Mouse (Mus musculus) liver, embryonic 14.5 days (tissue): ENCODE results near the gene Sez6l. TPM values are rescaled to one million over a fixed set of nuclear protein-coding genes. Genes with fewer than 3 reads are reported as not detected.

ENCODE experiments used
- ATAC-seq: fragments of 200-750 bp; cut with Nextera tagmentation; 2 replicates; pipeline ENCODE4 v1.8.0; 2017; ENCODE audit warnings: moderate number of reproducible peaks, mild to moderate bottlenecking, moderate library complexity; ENCODE audit not compliant: insufficient read depth
- DNase-seq, 3 experiments: peaks; one replicate each; pipeline ENCODE4 v3.0.0-alpha.2; 2012 to 2013; ENCODE audit warnings: low read depth in 3 of 3, low spot score in 3 of 3
- H3K27ac ChIP-seq: fragments of 300-500 bp; sonication (generic); 2 replicates; pipeline ENCODE4 v1.5.1; 2014; ENCODE audit warnings: moderate library complexity, mild to moderate bottlenecking, control low read depth, inconsistent platforms
- H3K27me3 ChIP-seq: fragments of 300-500 bp; sonication (generic); 2 replicates; pipeline ENCODE4 v1.6.1; 2014; ENCODE audit warnings: mild to moderate bottlenecking, low read length, moderate library complexity; ENCODE audit not compliant: control insufficient read depth, insufficient read depth
- H3K36me3 ChIP-seq: fragments of 300-500 bp; sonication (generic); replicated peaks from 2 replicates; pipeline ENCODE4 v1.6.1; 2014; ENCODE audit warnings: low read depth; ENCODE audit not compliant: control insufficient read depth, insufficient read depth
- H3K4me1 ChIP-seq, 2 experiments: fragments of 200-500 bp in 1 of 2; fragments of 300-500 bp in 1 of 2; sonication (generic) in 1 of 2; replicated peaks; 2 replicates each; pipeline ENCODE4 v1.6.1; 2012 to 2014; ENCODE audit warnings: antibody characterized with exemption in 1 of 2, inconsistent platforms in 1 of 2, low read length in 1 of 2; ENCODE audit not compliant: control insufficient read depth in 2 of 2, insufficient read depth in 2 of 2
- H3K4me2 ChIP-seq: fragments of 300-500 bp; sonication (generic); 2 replicates; pipeline ENCODE4 v1.6.1; 2014; ENCODE audit warnings: low read depth, mild to moderate bottlenecking, control low read depth, moderate library complexity
- H3K4me3 ChIP-seq, 2 experiments: fragments of 200-500 bp in 1 of 2; fragments of 300-500 bp in 1 of 2; sonication (generic) in 1 of 2; 2 replicates each; pipeline ENCODE4 v1.5.1; 2012 to 2014; ENCODE audit warnings: low read depth in 2 of 2, low read length in 2 of 2, mild to moderate bottlenecking in 2 of 2, control low read depth in 1 of 2, inconsistent platforms in 1 of 2, moderate library complexity in 1 of 2; ENCODE audit not compliant: insufficient read depth in 1 of 2
- H3K9ac ChIP-seq: fragments of 300-500 bp; sonication (generic); replicated peaks from 2 replicates; pipeline ENCODE4 v1.6.1; 2014; ENCODE audit warnings: mild to moderate bottlenecking, control low read depth, moderate library complexity
- H3K9me3 ChIP-seq: fragments of 300-500 bp; sonication (generic); 2 replicates; pipeline ENCODE4 v1.6.1; 2016; ENCODE audit warnings: low read length, mixed read lengths; ENCODE audit not compliant: control insufficient read depth
- CTCF ChIP-seq: IDR thresholded peaks from 2 replicates; pipeline ENCODE4 v1.5.1; 2016; ENCODE audit warnings: antibody characterized with exemption, low read depth, control low read depth
- EP300 ChIP-seq: IDR thresholded peaks from 2 replicates; pipeline ENCODE4 v1.6.1; 2016; ENCODE audit warnings: antibody characterized with exemption, low read depth
- WGBS: fragments of 180-500 bp; shearing (Covaris S2); extraction: QIAGEN DNeasy Blood & Tissue Kit; methylation state at CpG from one replicate; pipeline ENCODE4 v1.1.7; 2014; ENCODE audit not compliant: insufficient replicate concordance; 5-methylcytosine and 5-hydroxymethylcytosine counted together
- polyA plus RNA-seq, 2 experiments: library from polyadenylated mRNA; depleted of rRNA in 1 of 2; stranded (reverse) in 1 of 2; unstranded in 1 of 2; fragments of >200 nt; fragmentation: Nextera tagmentation in 1 of 2; extraction: Ambion mirVana in 1 of 2; gene quantifications; 2 replicates each; pipeline versions ENCODE4 v1.2.1 to v1.2.3; 2012 to 2014

Sez6l gene
- polyA plus RNA-seq, 2 experiments, result 0.03 TPM; not detected in 1

DNA sequence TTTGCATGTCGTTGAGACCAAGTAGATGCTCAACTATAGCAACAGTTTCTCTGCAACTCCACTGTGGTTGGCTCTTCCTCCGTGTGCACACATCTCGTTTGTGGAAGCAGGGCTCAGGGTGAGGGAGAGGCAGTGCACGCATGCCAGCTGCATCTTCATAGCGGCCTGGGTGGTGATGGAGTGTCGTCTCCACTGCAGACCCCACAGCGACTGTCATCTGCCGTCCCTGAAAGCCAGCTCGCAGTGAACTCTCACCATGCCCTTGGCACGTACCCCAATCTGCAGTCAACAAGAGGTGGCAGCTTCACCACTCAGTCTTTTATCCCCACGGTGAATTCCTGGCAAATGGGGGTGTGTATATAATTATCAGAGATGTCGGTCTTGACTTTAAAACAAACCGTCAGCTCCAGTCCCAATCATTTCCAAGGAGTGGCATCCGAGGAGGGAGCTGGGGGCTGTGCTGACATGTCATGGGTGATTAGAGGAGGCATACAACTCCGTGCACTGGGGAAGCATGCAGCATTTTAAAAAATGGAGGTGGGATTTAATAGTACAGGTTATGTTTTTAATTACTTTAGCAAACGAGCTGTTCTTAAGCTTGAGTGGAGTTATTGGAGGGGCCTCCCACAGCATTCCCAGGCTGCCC lies 40.7 kb upstream of the Sez6l start:
- TF ChIP-seq CTCF, result no peak
- no peak for TF ChIP-seq EP300
- H3K9ac ChIP-seq, result no peak overlapping the region
- ATAC-seq, result no peak
- H3K9me3 ChIP-seq, result no peaks in the 10 kb centered on the region
- H3K4me1 ChIP-seq, result no peaks in the 10 kb centered on the region
- H3K27me3 ChIP-seq, result no peaks in the 10 kb centered on the region
- H3K36me3 ChIP-seq, result no peaks in the 10 kb centered on the region
- no peak overlapping the region for H3K4me3 ChIP-seq
- WGBS, result 74% methylated on average over 16 of the region's 16 CpGs
- no peak for DNase-seq
- H3K27ac ChIP-seq, result no peak overlapping the region
- H3K4me2 ChIP-seq, result no peak overlapping the region

DNA sequence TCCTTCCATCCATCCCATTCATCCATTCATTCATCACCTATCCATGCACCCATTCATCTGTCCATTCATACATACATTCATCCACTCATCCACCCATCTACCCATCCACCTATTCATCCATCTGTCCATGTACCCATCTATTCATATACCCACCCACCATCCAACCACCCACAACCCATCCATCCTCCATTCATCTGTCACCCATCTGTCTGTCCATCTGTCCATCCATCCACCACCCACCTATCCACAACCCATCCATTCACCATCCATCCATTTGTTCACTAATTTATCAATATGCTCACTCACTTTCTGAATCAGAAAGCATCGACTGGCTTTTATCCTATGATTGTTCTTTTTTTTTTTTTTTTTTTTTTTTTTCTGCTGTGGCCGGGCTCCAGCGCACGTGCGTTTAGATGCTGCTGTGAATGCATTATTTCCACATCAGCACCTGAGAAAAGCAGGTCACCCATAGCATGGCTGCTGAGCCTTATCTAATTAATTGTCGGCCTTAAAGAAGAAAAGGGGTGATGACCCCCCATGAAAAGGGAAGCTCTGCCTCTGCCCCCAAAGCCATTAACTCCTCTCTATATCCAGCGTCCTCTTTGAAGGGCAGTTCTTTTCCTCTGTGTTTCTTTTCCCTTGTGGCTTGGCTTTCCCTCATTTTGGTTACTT lies 39.1 kb upstream of the Sez6l start:
- H3K4me1 ChIP-seq, result no peaks in the 10 kb centered on the region
- no peak overlapping the region for H3K4me3 ChIP-seq
- no peaks in the 10 kb centered on the region for H3K36me3 ChIP-seq
- 76% methylated on average over 7 of the region's 7 CpGs for WGBS
- DNase-seq, result no peak
- H3K4me2 ChIP-seq, result no peak overlapping the region
- no peak for ATAC-seq
- H3K27me3 ChIP-seq, result no peaks in the 10 kb centered on the region
- TF ChIP-seq CTCF, result no peak
- no peak for TF ChIP-seq EP300
- no peak overlapping the region for H3K9ac ChIP-seq
- H3K9me3 ChIP-seq, result no peaks in the 10 kb centered on the region
- no peak overlapping the region for H3K27ac ChIP-seq

DNA sequence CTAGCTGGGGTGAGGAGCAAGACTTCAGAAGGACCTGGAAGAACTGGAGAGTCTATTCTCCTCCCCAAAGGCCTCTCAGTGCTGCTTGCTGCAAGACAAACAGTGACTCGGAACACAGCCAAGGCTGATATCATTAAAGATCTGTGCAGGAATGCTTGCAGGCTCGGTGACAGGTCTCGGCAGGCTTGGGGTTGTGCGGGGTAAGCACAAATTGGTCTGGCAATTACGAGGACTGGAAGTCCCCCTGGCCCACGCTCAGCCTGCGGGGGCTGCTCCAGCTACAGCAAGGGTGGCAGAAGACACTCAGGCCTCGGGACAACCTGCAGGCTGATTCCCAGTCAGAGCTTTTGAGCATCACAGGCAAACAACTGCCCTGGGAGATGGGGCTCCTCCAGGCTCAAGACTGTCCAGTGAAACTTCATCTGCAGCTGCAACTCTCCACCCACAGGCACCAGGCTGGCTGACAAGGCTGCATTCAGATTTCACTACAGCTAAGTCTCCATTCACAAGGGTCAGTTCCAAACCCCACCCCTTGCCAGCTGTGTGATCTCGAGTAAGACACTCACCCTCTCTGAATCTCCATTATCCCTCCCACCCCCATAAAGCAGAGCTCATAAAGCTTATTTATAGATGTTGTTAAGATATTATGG lies 31.0 kb upstream of the Sez6l start:
- no peak overlapping the region for H3K4me3 ChIP-seq

DNA sequence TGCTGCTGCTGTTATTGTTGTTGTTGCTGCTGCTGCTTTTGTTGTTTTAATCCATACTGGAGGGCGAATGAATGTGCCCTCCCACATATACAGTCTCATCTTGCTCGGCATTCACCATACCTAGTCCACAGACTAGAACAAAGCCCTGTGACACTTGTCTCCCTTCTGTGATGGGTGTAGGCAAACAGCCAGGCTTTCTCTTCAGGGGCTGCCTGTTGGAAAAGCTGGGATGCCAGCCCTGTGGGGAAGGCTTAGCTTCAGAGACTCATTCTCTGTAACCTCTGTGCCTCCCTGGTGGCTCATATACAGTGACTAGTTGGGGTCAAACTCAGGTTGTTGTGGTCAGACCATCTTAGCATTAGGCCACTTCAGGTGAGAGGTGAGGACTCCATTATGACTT lies 30.1 kb upstream of the Sez6l start:
- Histone ChIP-seq H3K36me3 (no peaks in the 10 kb centered on the region), H3K27ac (no peak overlapping the region), H3K4me2 (no peak overlapping the region), H3K4me3 (no peak overlapping the region), H3K9ac (no peak overlapping the region), H3K27me3 (no peaks in the 10 kb centered on the region), H3K9me3 (no peaks in the 10 kb centered on the region), H3K4me1 (no peaks in the 10 kb centered on the region)
- DNase-seq (no peak), ATAC-seq (no peak)
- no peak for TF ChIP-seq CTCF
- no peak for TF ChIP-seq EP300
- WGBS, result 63% methylated on average over 2 of the region's 2 CpGs

More for the DNA sequence above, 31.0 kb upstream of the Sez6l start:
- no peaks in the 10 kb centered on the region for H3K9me3 ChIP-seq
- H3K9ac ChIP-seq, result no peak overlapping the region
- ATAC-seq (no peak), DNase-seq (no peak)
- WGBS, result 42% methylated on average over 9 of the region's 9 CpGs
- H3K27ac ChIP-seq, result no peak overlapping the region
- no peaks in the 10 kb centered on the region for H3K27me3 ChIP-seq
- no peaks in the 10 kb centered on the region for H3K4me1 ChIP-seq
- TF ChIP-seq EP300 (no peak), CTCF (no peak)
- no peaks in the 10 kb centered on the region for H3K36me3 ChIP-seq
- H3K4me2 ChIP-seq, result no peak overlapping the region

DNA sequence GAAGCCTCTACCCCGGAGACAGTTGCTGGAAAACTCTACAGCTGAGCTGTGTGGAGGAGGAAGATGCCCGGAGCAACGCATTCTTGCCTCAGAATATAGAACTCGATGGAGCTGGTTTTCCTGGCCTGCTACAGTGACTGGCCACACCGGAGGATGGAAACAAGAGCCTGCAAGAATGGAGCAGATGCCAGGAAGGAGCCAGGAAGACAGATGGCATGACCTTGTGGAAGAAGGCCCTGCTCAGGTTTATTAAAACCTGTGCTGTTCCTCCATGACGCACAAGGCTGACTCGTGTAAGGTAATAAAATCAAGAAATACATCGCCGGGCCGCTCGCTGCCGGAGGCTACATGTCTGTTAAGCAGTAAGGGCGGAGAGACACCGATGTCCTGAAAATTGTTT lies 28.4 kb upstream of the Sez6l start:
- ATAC-seq (no peak), DNase-seq (no peak)
- Histone ChIP-seq H3K9me3 (no peaks in the 10 kb centered on the region), H3K4me2 (no peak overlapping the region), H3K36me3 (no peaks in the 10 kb centered on the region), H3K27ac (no peak overlapping the region), H3K4me1 (no peaks in the 10 kb centered on the region), H3K9ac (no peak overlapping the region), H3K4me3 (no peak overlapping the region), H3K27me3 (no peaks in the 10 kb centered on the region)
- WGBS, result 73% methylated on average over 14 of the region's 14 CpGs
- TF ChIP-seq EP300 (no peak), CTCF (no peak)
